Mouse (Mus musculus): ENCODE measurements around the gene Errfi1. TPM values are rescaled to one million over a fixed set of nuclear protein-coding genes. Genes with fewer than 3 reads are reported as not detected.
A peak's percentile ranks its signal among the peaks of the same experiment; 100 is the strongest.

Errfi1 gene
- total and polyA plus RNA-seq, 3 experiments, result 2.1 to 2.7 TPM; not detected in 1

GRCm38 (mm10) chr4:150875393-150875792 lies 21.7 kb downstream of the Errfi1 start:
- Histone ChIP-seq H3K36me3 (ENCODE audit: control insufficient read depth in 1 of 2, insufficient read depth in 2 of 2, low read length in 2 of 2) (peaks cover 0 to 4% of the 10 kb centered on the region in 2 experiments; a peak in 1 of 4 replicates), H3K9ac (ENCODE audit: control insufficient read depth, low read depth, low read length, poor library complexity, severe bottlenecking) (no peak overlapping the region), H3K27me3 (ENCODE audit: control insufficient read depth in 1 of 2, insufficient read depth in 2 of 2, low read length in 2 of 2) (no peaks in the 10 kb centered on the region), H3K9me3 (replicated peaks; ENCODE audit: insufficient read depth, low read length) (no peaks in the 10 kb centered on the region), H3K4me1 (ENCODE audit: control insufficient read depth in 1 of 2, insufficient read depth in 2 of 2, low read length in 2 of 2) (peaks cover 3 to 6% of the 10 kb centered on the region in 2 experiments; a peak in 2 of 4 replicates), H3K4me3 (ENCODE audit: control insufficient read depth in 1 of 2, insufficient read depth in 1 of 2, low read depth in 2 of 2, low read length in 2 of 2) (no peak overlapping the region), H3K27ac (ENCODE audit: control insufficient read depth, low read depth, low read length) (no peak overlapping the region), H3K79me2 (ENCODE audit: control insufficient read depth, insufficient read depth, low read length, poor library complexity) (no peaks in the 10 kb centered on the region)
- TF ChIP-seq ZNF384 (IDR thresholded peaks at IDR 0.05; ENCODE audit: low read depth, low read length) (peak; percentile 47; the same call in 1 of the 2 replicates), TCF12 (IDR thresholded peaks at IDR 0.05; ENCODE audit: low read depth, low read length) (no peak)
- DNase-seq (ENCODE audit: low read depth, low spot score), result no peak

- Histone ChIP-seq H3K9me3 (replicated peaks; ENCODE audit: insufficient read depth, low read length) (no peaks in the 10 kb centered on the region), H3K4me3 (ENCODE audit: control insufficient read depth in 1 of 2, insufficient read depth in 1 of 2, low read depth in 2 of 2, low read length in 2 of 2) (no peak overlapping the region), H3K27me3 (ENCODE audit: control insufficient read depth in 1 of 2, insufficient read depth in 2 of 2, low read length in 2 of 2) (no peaks in the 10 kb centered on the region), H3K9ac (ENCODE audit: control insufficient read depth, low read depth, low read length, poor library complexity, severe bottlenecking) (no peak overlapping the region), H3K27ac (ENCODE audit: control insufficient read depth, low read depth, low read length) (no peak overlapping the region), H3K36me3 (ENCODE audit: control insufficient read depth in 1 of 2, insufficient read depth in 2 of 2, low read length in 2 of 2) (peaks cover 0 to 4% of the 10 kb centered on the region in 2 experiments; a peak in 1 of 4 replicates), H3K79me2 (ENCODE audit: control insufficient read depth, insufficient read depth, low read length, poor library complexity) (no peaks in the 10 kb centered on the region), H3K4me1 (ENCODE audit: control insufficient read depth in 1 of 2, insufficient read depth in 2 of 2, low read length in 2 of 2) (peaks cover 3 to 6% of the 10 kb centered on the region in 2 experiments; a peak in 2 of 4 replicates)
- TF ChIP-seq GABPA (IDR thresholded peaks at IDR 0.05; ENCODE audit: low read depth, low read length) (no peak), SIN3A (IDR thresholded peaks at IDR 0.05; ENCODE audit: low read length) (no peak), BHLHE40 (IDR thresholded peaks at IDR 0.05; ENCODE audit: borderline replicate concordance, low read depth, low read length) (no peak), ZKSCAN1 (IDR thresholded peaks at IDR 0.05; ENCODE audit: low read depth, low read length) (no peak), ELF1 (IDR thresholded peaks at IDR 0.05; ENCODE audit: low read depth, low read length) (no peak), JUND (IDR thresholded peaks at IDR 0.05; ENCODE audit: low read depth, low read length) (no peak), POLR2AphosphoS5 (IDR thresholded peaks at IDR 0.05; ENCODE audit: borderline replicate concordance, low read depth, low read length) (no peak), TAL1 (IDR thresholded peaks at IDR 0.05; ENCODE audit: low read length) (no peak), KAT2A (conservative IDR thresholded peaks at IDR 0.05; ENCODE audit: low read depth, low read length) (no peak), MYC (IDR thresholded peaks at IDR 0.05; ENCODE audit: low read depth, low read length) (no peak), ETS1 (IDR thresholded peaks at IDR 0.05; ENCODE audit: low read depth, low read length) (no peak), RAD21 (IDR thresholded peaks at IDR 0.05; ENCODE audit: low read depth, low read length) (no peak)
- no peak for DNase-seq (ENCODE audit: low read depth, low spot score)
These were observed 25.9 kb downstream of the Errfi1 start for GRCm38 (mm10) chr4:150879631-150880030.

- no peak overlapping the region for H3K9ac ChIP-seq (ENCODE audit: control insufficient read depth, low read depth, low read length, poor library complexity, severe bottlenecking)
- TF ChIP-seq GABPA (IDR thresholded peaks at IDR 0.05; ENCODE audit: low read depth, low read length), result no peak
- no peak for TF ChIP-seq USF2 (IDR thresholded peaks at IDR 0.05; ENCODE audit: borderline replicate concordance in 1 of 2, insufficient read depth in 1 of 2, low read depth in 1 of 2, low read length in 2 of 2)
- no peak for TF ChIP-seq RAD21 (IDR thresholded peaks at IDR 0.05; ENCODE audit: low read depth, low read length)
- no peak for TF ChIP-seq MEF2A (IDR thresholded peaks at IDR 0.05; ENCODE audit: extremely low read depth, insufficient replicate concordance, low read depth, low read length, poor library complexity, severe bottlenecking)
- TF ChIP-seq EP300 (IDR thresholded peaks at IDR 0.05; ENCODE audit: low read depth in 1 of 2, low read length in 2 of 2), result no peak
- TF ChIP-seq MYB (IDR thresholded peaks at IDR 0.05; ENCODE audit: low read depth, low read length), result no peak
- TF ChIP-seq ZMIZ1 (IDR thresholded peaks at IDR 0.05; ENCODE audit: low read depth, low read length), result no peak
- TF ChIP-seq TAL1 (IDR thresholded peaks at IDR 0.05; ENCODE audit: low read length), result no peak
- no peak for TF ChIP-seq RCOR1 (IDR thresholded peaks at IDR 0.05; ENCODE audit: low read depth, low read length)
- TF ChIP-seq NRF1 (IDR thresholded peaks at IDR 0.05; ENCODE audit: insufficient read depth, low read depth, low read length, poor library complexity, severe bottlenecking), result no peak
- no peak for TF ChIP-seq POLR2A (IDR thresholded peaks at IDR 0.05; ENCODE audit: control insufficient read depth in 1 of 2, insufficient read depth in 1 of 2, low read depth in 1 of 2, low read length in 2 of 2, poor library complexity in 1 of 2)
- TF ChIP-seq NELFE (IDR thresholded peaks at IDR 0.05; ENCODE audit: low read depth, low read length), result no peak
- no peak for TF ChIP-seq ZNF384 (IDR thresholded peaks at IDR 0.05; ENCODE audit: low read depth, low read length)
- no peak for TF ChIP-seq MXI1 (IDR thresholded peaks at IDR 0.05; ENCODE audit: low read depth, low read length)
- no peak for DNase-seq (ENCODE audit: low read depth, low spot score)
These were observed 26.6 kb downstream of the Errfi1 start for GRCm38 (mm10) chr4:150880364-150880763.

More at GRCm38 (mm10) chr4:150880364-150880763, 26.6 kb downstream of the Errfi1 start:
- Histone ChIP-seq H3K4me1 (ENCODE audit: control insufficient read depth in 1 of 2, insufficient read depth in 2 of 2, low read length in 2 of 2) (no peaks in the 10 kb centered on the region), H3K4me3 (ENCODE audit: control insufficient read depth in 1 of 2, insufficient read depth in 1 of 2, low read depth in 2 of 2, low read length in 2 of 2) (no peak overlapping the region), H3K27me3 (ENCODE audit: control insufficient read depth in 1 of 2, insufficient read depth in 2 of 2, low read length in 2 of 2) (no peaks in the 10 kb centered on the region), H3K79me2 (ENCODE audit: control insufficient read depth, insufficient read depth, low read length, poor library complexity) (no peaks in the 10 kb centered on the region), H3K27ac (ENCODE audit: control insufficient read depth, low read depth, low read length) (no peak overlapping the region), H3K9me3 (replicated peaks; ENCODE audit: insufficient read depth, low read length) (no peaks in the 10 kb centered on the region), H3K36me3 (ENCODE audit: control insufficient read depth in 1 of 2, insufficient read depth in 2 of 2, low read length in 2 of 2) (no peaks in the 10 kb centered on the region)
